Mouse (Mus musculus) stomach, embryonic 15.5 days (tissue): ENCODE data around the gene Gm20388. TPM values are rescaled to one million over a fixed set of nuclear protein-coding genes. Genes with fewer than 3 reads are reported as not detected.

ENCODE experiments used
- ATAC-seq: fragments of 200-750 bp; cut with Nextera tagmentation; 2 replicates; pipeline ENCODE4 v1.8.0; 2017; ENCODE audit warnings: low read depth, moderate number of reproducible peaks, moderate TSS enrichment; ENCODE audit not compliant: insufficient read depth, low FRiP score
- H3K27ac ChIP-seq: fragments of 300-500 bp; sonication (generic); 2 replicates; pipeline ENCODE4 v1.5.1; 2015; ENCODE audit warnings: mild to moderate bottlenecking, inconsistent platforms
- H3K27me3 ChIP-seq: fragments of 300-500 bp; sonication (generic); replicated peaks from 2 replicates; pipeline ENCODE4 v1.6.1; 2015; ENCODE audit warnings: inconsistent platforms
- H3K36me3 ChIP-seq: fragments of 300-500 bp; sonication (generic); 2 replicates; pipeline ENCODE4 v1.6.1; 2015; ENCODE audit warnings: inconsistent platforms
- H3K4me1 ChIP-seq: fragments of 300-500 bp; sonication (generic); 2 replicates; pipeline ENCODE4 v1.6.1; 2015; ENCODE audit warnings: inconsistent platforms
- H3K4me2 ChIP-seq: fragments of 300-500 bp; sonication (generic); 2 replicates; pipeline ENCODE4 v1.6.1; 2015; ENCODE audit warnings: mild to moderate bottlenecking, inconsistent platforms
- H3K4me3 ChIP-seq: fragments of 300-500 bp; sonication (generic); replicated peaks from 2 replicates; pipeline ENCODE4 v1.5.1; 2015; ENCODE audit warnings: inconsistent platforms
- H3K9ac ChIP-seq: fragments of 300-500 bp; sonication (generic); 2 replicates; pipeline ENCODE4 v1.6.1; 2015; ENCODE audit warnings: inconsistent platforms
- H3K9me3 ChIP-seq: fragments of 300-500 bp; sonication (generic); 2 replicates; pipeline ENCODE4 v1.6.1; 2016; ENCODE audit warnings: inconsistent platforms
- WGBS: fragments of 180-500 bp; shearing (Covaris S2); methylation state at CpG from one replicate; pipeline ENCODE4 v1.1.7; 2015; 5-methylcytosine and 5-hydroxymethylcytosine counted together
- polyA plus RNA-seq: library from polyadenylated mRNA; unstranded; fragments of >200 nt; fragmentation: Nextera tagmentation; extraction: Ambion mirVana; gene quantifications from 2 replicates; pipeline ENCODE4 v1.2.1, GENCODE M21; 2015

The Gm20388 gene
- polyA plus RNA-seq, 1 experiment from 2014 or later = not detected

- Histone ChIP-seq H3K4me3 (no peak overlapping the region), H3K9me3 (no peaks in the 10 kb centered on the region), H3K27me3 (no peaks in the 10 kb centered on the region), H3K9ac (no peak overlapping the region), H3K36me3 (peaks cover 78% of the 10 kb centered on the region), H3K27ac (no peak overlapping the region), H3K4me1 (no peaks in the 10 kb centered on the region), H3K4me2 (no peak overlapping the region)
- ATAC-seq = no peak
- WGBS = 84% methylated on average over 8 of the region's 8 CpGs
These were observed 3477.2 kb downstream of the Gm20388 start for GRCm38 (mm10) chr8:123387801-123388200.

GRCm38 (mm10) chr8:123389026-123389425 lies 3478.4 kb downstream of the Gm20388 start:
- WGBS = 93% methylated on average over 7 of the region's 7 CpGs
- no peak overlapping the region for H3K27ac ChIP-seq
- no peak overlapping the region for H3K4me2 ChIP-seq
- no peak for ATAC-seq
- no peaks in the 10 kb centered on the region for H3K4me1 ChIP-seq
- H3K4me3 ChIP-seq = no peak overlapping the region
- H3K9ac ChIP-seq = no peak overlapping the region
- no peaks in the 10 kb centered on the region for H3K27me3 ChIP-seq
- no peaks in the 10 kb centered on the region for H3K9me3 ChIP-seq
- peaks cover 77% of the 10 kb centered on the region for H3K36me3 ChIP-seq

- Histone ChIP-seq H3K4me2 (no peak overlapping the region), H3K9ac (no peak overlapping the region), H3K27ac (no peak overlapping the region), H3K4me3 (no peak overlapping the region), H3K9me3 (no peaks in the 10 kb centered on the region), H3K4me1 (no peaks in the 10 kb centered on the region), H3K36me3 (peaks cover 77% of the 10 kb centered on the region), H3K27me3 (no peaks in the 10 kb centered on the region)
- WGBS = 92% methylated on average over 13 of the region's 13 CpGs
- ATAC-seq = no peak
These were observed 3487.7 kb downstream of the Gm20388 start for GRCm38 (mm10) chr8:123398308-123398707.

DNA sequence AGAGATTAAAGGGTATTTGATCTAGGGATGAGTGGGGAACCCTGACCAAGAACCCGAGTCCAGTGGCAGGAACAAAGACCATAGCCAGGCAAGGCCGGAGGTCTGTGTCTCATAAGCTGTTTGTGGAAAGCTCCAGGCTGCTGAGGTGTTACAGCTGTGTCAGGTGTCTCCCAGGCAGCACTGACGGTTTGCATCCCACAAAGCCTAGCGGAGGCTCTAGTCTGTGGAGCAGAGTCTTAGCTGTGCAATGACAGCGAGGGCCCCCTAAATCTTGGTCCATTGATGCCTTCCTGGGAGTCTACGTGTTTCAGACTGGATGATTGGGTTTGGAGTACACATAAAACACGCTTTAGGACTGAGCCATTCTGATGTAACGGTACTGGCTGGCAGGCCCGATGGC lies 3491.3 kb downstream of the Gm20388 start:
- 91% methylated on average over 9 of the region's 9 CpGs for WGBS
- Histone ChIP-seq H3K9me3 (no peaks in the 10 kb centered on the region), H3K27ac (no peak overlapping the region), H3K4me2 (no peak overlapping the region), H3K36me3 (peaks cover 44% of the 10 kb centered on the region), H3K4me1 (no peaks in the 10 kb centered on the region), H3K27me3 (no peaks in the 10 kb centered on the region), H3K9ac (no peak overlapping the region), H3K4me3 (no peak overlapping the region)
- ATAC-seq = no peak

- Histone ChIP-seq H3K4me2 (no peak overlapping the region), H3K27me3 (peaks cover 2% of the 10 kb centered on the region; the same call in 1 of the 2 replicates), H3K4me1 (no peaks in the 10 kb centered on the region), H3K36me3 (peaks cover 36% of the 10 kb centered on the region), H3K9me3 (no peaks in the 10 kb centered on the region), H3K4me3 (no peak overlapping the region), H3K27ac (no peak overlapping the region), H3K9ac (no peak overlapping the region)
- WGBS = 82% methylated on average over 9 of the region's 9 CpGs
- no peak for ATAC-seq
These were observed 3492.2 kb downstream of the Gm20388 start for GRCm38 (mm10) chr8:123402730-123403326.

GRCm38 (mm10) chr8:123404521-123404920 lies 3493.9 kb downstream of the Gm20388 start:
- Histone ChIP-seq H3K9me3 (no peaks in the 10 kb centered on the region), H3K36me3 (peaks cover 22% of the 10 kb centered on the region; the same call in 1 of the 2 replicates), H3K27ac (no peak overlapping the region), H3K4me1 (no peaks in the 10 kb centered on the region), H3K9ac (no peak overlapping the region), H3K4me2 (no peak overlapping the region), H3K27me3 (peaks cover 16% of the 10 kb centered on the region), H3K4me3 (no peak overlapping the region)
- 51% methylated on average over 8 of the region's 8 CpGs for WGBS
- no peak for ATAC-seq

GRCm38 (mm10) chr8:123406786-123407185 lies 3496.1 kb downstream of the Gm20388 start, which contains the start of gene Mc1r:
Mc1r (plus strand) TSS chr8:123407107.
- no peak for ATAC-seq

GRCm38 (mm10) chr8:123407612-123408011 lies 3497.0 kb downstream of the Gm20388 start:
- H3K9ac ChIP-seq = no peak overlapping the region
- no peak overlapping the region for H3K4me2 ChIP-seq
- H3K36me3 ChIP-seq = no peaks in the 10 kb centered on the region
- peaks cover 18% of the 10 kb centered on the region for H3K4me1 ChIP-seq
- no peaks in the 10 kb centered on the region for H3K9me3 ChIP-seq
- ATAC-seq = no peak
- peaks cover 47% of the 10 kb centered on the region for H3K27me3 ChIP-seq
- H3K4me3 ChIP-seq = no peak overlapping the region
- WGBS = 80% methylated on average over 13 of the region's 13 CpGs
- H3K27ac ChIP-seq = no peak overlapping the region

More at GRCm38 (mm10) chr8:123406786-123407185, 3496.1 kb downstream of the Gm20388 start, which contains the start of gene Mc1r:
- Histone ChIP-seq H3K27ac (no peak within 1 kb of the TSS), H3K9me3 (no peaks in the 10 kb centered on the region), H3K4me2 (no peak within 1 kb of the TSS), H3K27me3 (peaks cover 39% of the 10 kb centered on the region), H3K9ac (no peak within 1 kb of the TSS), H3K36me3 (peaks cover 4% of the 10 kb centered on the region; the same call in 1 of the 2 replicates), H3K4me1 (peaks cover 14% of the 10 kb centered on the region), H3K4me3 (no peak within 1 kb of the TSS)
- 11% methylated on average over 4 of the region's 4 CpGs for WGBS

GRCm38 (mm10) chr8:123408586-123409544 lies 3498.2 kb downstream of the Gm20388 start:
- H3K4me1 ChIP-seq = peaks cover 18% of the 10 kb centered on the region
- 68% methylated on average over 9 of the region's 9 CpGs for WGBS
- H3K4me3 ChIP-seq = no peak overlapping the region
- H3K36me3 ChIP-seq = no peaks in the 10 kb centered on the region
- H3K27me3 ChIP-seq = peaks cover 60% of the 10 kb centered on the region
- no peaks in the 10 kb centered on the region for H3K9me3 ChIP-seq
- no peak overlapping the region for H3K27ac ChIP-seq
- no peak overlapping the region for H3K4me2 ChIP-seq
- ATAC-seq = no peak
- H3K9ac ChIP-seq = no peak overlapping the region

DNA sequence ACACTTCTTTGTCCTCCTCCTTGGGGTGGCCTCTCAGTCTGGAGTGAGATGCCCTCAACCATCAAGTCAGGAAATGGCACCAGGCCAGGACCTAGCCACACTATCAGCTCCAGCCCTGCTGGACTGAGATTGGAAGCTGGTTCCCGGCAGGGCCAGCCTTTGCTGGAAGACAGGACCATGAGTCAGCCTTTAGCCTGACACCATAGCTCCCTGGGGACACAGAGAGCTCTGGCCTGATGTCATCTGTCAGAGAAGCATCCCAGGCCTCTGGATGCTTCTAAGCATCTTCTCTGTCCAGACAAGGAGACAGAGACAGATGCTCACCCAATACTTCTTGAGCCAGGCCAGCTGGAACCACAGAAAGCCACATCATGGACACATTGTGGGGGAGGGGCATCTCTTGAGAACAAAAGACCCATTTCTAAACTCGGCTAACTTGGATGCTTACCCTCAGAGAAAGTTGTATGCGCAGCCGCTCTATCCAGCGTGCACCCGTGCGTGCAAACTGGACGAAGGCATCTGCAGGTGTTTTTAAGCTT lies 3499.5 kb downstream of the Gm20388 start:
- no peak overlapping the region for H3K4me3 ChIP-seq
- peaks cover 61% of the 10 kb centered on the region for H3K27me3 ChIP-seq
- H3K9ac ChIP-seq = no peak overlapping the region

DNA sequence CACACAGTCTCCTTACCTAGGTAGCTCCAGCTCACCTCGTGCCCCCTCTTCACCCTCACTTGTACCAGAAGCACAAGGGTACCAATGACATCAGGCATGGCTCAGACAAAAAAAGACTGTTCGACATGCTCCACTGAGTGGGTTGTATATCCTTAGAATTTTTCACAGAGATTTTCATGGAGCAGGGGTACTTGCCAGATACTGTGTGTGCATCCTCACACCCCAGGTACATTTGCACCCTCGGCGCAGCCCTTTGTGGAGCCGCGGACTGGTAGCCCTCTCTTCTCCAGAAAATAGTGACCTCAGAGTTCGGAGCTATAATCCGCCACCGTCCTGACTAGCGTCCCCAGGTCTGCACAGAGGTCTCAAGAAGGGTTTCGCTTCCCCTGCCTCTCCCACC lies 3500.1 kb downstream of the Gm20388 start:
- Histone ChIP-seq H3K9ac (no peak overlapping the region), H3K4me2 (peak overlapping the region; percentile 56), H3K4me3 (peak overlapping the region; percentile 34), H3K36me3 (no peaks in the 10 kb centered on the region), H3K27me3 (peaks cover 61% of the 10 kb centered on the region), H3K9me3 (no peaks in the 10 kb centered on the region), H3K4me1 (peaks cover 18% of the 10 kb centered on the region), H3K27ac (no peak overlapping the region)
- no peak for ATAC-seq
- WGBS = 14% methylated on average over 11 of the region's 11 CpGs

More for the DNA sequence above, 3499.5 kb downstream of the Gm20388 start:
- 66% methylated on average over 8 of the region's 8 CpGs for WGBS
- no peak for ATAC-seq
- Histone ChIP-seq H3K9me3 (no peaks in the 10 kb centered on the region), H3K4me1 (peaks cover 18% of the 10 kb centered on the region), H3K27ac (no peak overlapping the region), H3K36me3 (no peaks in the 10 kb centered on the region), H3K4me2 (no peak overlapping the region)

GRCm38 (mm10) chr8:123411246-123411645 lies 3500.6 kb downstream of the Gm20388 start, which contains the start of gene Tubb3:
Tubb3 (plus strand) TSS chr8:123411424.
- Histone ChIP-seq H3K27me3 (peaks cover 61% of the 10 kb centered on the region), H3K4me3 (peak within 1 kb of the TSS; percentile 34), H3K36me3 (no peaks in the 10 kb centered on the region), H3K9ac (no peak within 1 kb of the TSS), H3K4me1 (peaks cover 18% of the 10 kb centered on the region), H3K27ac (no peak within 1 kb of the TSS), H3K9me3 (no peaks in the 10 kb centered on the region), H3K4me2 (peak within 1 kb of the TSS; percentile 56)
- WGBS = under 1% methylated on average over 29 of the region's 29 CpGs
- ATAC-seq = peak; percentile 67
